Mouse (Mus musculus) retina, postnatal 7 days (tissue): ENCODE measurements around the gene Gm11562.
A peak's percentile ranks its signal among the peaks of the same experiment; 100 is the strongest.

Source experiments
- DNase-seq: peaks from one replicate; pipeline ENCODE4 v3.0.0-alpha.2; 2012; ENCODE audit warnings: low read depth, low spot score

The Gm11562 gene

GRCm38 (mm10) chr11:99585096-99585495 lies 35.1 kb downstream of the Gm11562 start:
- DNase-seq: no peak

- DNase-seq: no peak
Observed at GRCm38 (mm10) chr11:99583245-99583704, 37.0 kb downstream of the Gm11562 start, which contains the start of gene Krtap1-4. Gene Krtap1-4, minus strand, starts transcription at chr11:99583654.

- DNase-seq: no peak
Observed at GRCm38 (mm10) chr11:99581564-99581963, 38.7 kb downstream of the Gm11562 start.

GRCm38 (mm10) chr11:99581051-99581450 lies 39.2 kb downstream of the Gm11562 start:
- no peak for DNase-seq

GRCm38 (mm10) chr11:99580636-99581035 lies 39.6 kb downstream of the Gm11562 start, which contains the start of gene Krtap1-5:
Gene Krtap1-5, minus strand, starts transcription at chr11:99581016.
- DNase-seq: no peak

- DNase-seq: peak; percentile 54
Observed at GRCm38 (mm10) chr11:99574106-99574505, 46.1 kb downstream of the Gm11562 start.

- DNase-seq: no peak
Observed at GRCm38 (mm10) chr11:99573164-99573563, 47.1 kb downstream of the Gm11562 start.
